Mouse (Mus musculus) small intestine, adult 2 months (tissue): ENCODE data around the gene Hint1.

ENCODE experiments used
- CTCF ChIP-seq: fragments of 200-500 bp; IDR thresholded peaks from 2 replicates; pipeline ENCODE4 v1.5.1; 2012; ENCODE audit warnings: low read depth, mild to moderate bottlenecking, control low read depth, inconsistent platforms, low read length, moderate library complexity, mixed read lengths; ENCODE audit not compliant: insufficient replicate concordance, insufficient read length; ENCODE audit errors: extremely low read depth
- POLR2A ChIP-seq: fragments of 200-500 bp; IDR thresholded peaks from 2 replicates; pipeline ENCODE4 v1.6.1; 2012; ENCODE audit warnings: low read depth, mild to moderate bottlenecking, control low read depth, inconsistent platforms, low read length, moderate library complexity

DNA sequence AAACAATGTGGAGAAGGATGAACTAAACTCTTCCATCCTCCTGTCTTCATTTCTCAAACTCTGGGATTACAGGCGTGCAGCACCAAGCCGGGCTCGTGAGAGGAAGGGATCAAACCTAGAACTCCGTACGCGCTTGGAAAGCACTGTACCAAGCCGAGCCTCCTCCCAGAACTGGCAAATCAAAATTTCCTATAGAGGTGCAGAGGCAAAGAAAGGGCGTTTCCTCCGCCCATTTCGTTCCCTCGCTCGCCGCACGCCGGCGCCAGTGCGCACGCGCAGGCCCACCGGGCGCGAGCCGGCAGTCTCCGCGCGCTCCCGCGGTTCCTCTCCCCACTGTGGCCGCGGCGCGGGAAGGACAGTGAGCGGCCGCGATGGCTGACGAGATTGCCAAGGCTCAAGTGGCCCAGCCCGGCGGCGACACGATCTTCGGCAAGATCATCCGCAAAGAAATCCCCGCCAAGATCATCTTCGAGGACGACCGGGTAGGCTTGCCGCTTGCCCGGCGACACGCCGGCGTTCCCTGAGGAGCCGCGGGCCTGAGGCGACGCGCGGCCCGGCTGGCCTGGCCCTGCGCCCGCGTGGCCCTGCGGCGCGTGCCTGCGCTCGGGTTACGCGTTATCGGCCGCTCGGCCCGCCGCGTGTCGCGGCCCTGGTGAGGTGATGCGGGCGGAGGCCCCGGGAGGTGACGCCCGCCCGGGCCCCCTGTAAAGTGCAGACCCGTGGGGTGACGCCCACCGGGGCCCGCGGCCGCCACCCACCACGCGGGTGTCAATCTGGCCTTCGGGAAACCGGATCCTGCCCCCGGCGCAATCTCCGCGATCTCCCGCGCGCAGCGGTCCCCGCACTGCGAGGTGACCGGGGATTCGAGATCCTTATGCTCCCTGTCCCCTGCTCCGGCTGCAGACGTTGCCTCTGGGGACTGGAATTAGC lies at the start of gene Hint1:
- TF ChIP-seq CTCF: 0 out of 2 replicates have a peak, but pooled peaks have one; percentile 3
- TF ChIP-seq POLR2A: peak; percentile 82
